Mouse (Mus musculus) granulocyte monocyte progenitor cell, adult 5-6 weeks (primary cell): ENCODE data around the gene Zfp326. TPM values are rescaled to one million over a fixed set of nuclear protein-coding genes. Genes with fewer than 3 reads are reported as not detected.

ENCODE experiments used
- ATAC-seq: replicated peaks from 2 replicates; pipeline ENCODE4 v1.8.0; 2016; ENCODE audit warnings: mild to moderate bottlenecking, moderate TSS enrichment, inconsistent platforms; ENCODE audit not compliant: poor library complexity, severe bottlenecking
- total RNA-seq, 2 experiments: library from RNA; stranded (forward) in 1 of 2; stranded (reverse) in 1 of 2; fragments of 200-712, 200-1000 nt in 1 of 2; fragments of >200 nt in 1 of 2; fragmentation: Nextera tagmentation in 1 of 2; gene quantifications; 2 replicates each; pipeline ENCODE4 v1.2.3; 2014 to 2017

The Zfp326 gene
- 33.5 and 33.9 TPM in 2 replicates for total RNA-seq (2014; fragmentation: Nextera tagmentation)
- 48.7 and 49.1 TPM in 2 replicates for total RNA-seq (2017)

GRCm38 (mm10) chr5:105876068-105876924 is at the start of gene Zfp326:
Gene Zfp326, plus strand, starts transcription at chr5:105876565.
- ATAC-seq: peak; percentile 85

- no peak for ATAC-seq
Observed at GRCm38 (mm10) chr5:105826916-105827510, 49.4 kb upstream of the Zfp326 start.

DNA sequence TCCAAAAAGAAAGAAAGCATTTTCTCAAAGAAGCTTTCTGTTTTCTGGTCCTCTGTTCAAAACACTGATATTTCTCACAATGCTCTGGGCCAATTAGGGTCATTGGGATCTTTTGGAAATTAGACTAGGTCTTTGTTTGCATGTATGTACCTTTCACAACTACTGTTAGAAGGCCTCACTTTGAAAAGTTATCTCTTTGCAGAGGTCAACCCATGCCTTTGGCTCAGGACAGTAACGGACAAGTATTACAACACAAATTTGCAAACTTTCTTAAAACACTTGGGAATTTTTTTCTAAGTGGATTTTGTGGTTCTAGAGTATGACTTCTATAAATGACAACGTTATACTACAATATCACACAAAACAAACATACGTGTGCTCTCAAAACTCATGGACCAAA is 48.3 kb upstream of the Zfp326 start:
- ATAC-seq: no peak

GRCm38 (mm10) chr5:105829008-105829586 is 47.3 kb upstream of the Zfp326 start:
- no peak for ATAC-seq

DNA sequence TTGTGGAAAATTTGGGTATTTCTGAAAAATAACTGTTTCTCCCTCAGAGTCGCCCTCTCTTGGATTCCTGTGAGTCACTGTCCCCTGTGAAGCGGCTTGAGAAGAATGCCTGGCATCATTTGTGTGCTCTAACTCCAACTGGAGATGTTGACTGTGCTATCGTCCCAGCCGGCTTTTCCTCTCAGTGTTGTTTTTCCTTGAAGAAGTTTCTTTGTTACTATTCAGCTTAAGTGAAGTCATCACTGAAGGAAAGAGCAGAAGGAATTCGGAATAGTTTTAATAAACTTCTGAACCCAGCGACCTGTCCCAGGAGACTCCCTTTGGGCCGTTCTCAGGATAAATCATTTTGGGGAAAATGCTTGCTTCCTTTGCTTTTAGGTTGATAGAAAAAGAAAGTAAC is 44.2 kb upstream of the Zfp326 start:
- ATAC-seq: no peak

DNA sequence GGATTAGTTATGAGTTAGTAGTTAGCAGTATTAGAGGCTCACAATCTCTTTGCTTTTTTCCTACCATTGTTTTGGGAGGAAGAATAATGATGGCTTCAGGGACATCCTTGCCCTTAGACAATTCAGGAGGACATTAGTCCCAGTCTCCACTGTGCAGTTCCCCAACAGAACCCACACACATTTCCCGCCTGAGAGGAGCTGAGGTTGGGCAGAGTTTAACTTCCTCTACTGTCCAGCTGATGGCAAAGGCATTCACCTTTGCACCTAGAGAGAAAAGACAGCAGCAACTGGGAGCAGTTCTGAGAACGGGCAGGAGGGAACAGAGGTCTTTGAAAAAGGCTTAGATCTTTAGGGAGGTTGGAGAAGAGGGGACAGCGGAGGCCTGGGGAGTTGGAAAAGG is 42.4 kb upstream of the Zfp326 start:
- peak; percentile 43 for ATAC-seq

GRCm38 (mm10) chr5:105836006-105836405 is 40.4 kb upstream of the Zfp326 start:
- ATAC-seq: no peak

GRCm38 (mm10) chr5:105839740-105840310 is 36.5 kb upstream of the Zfp326 start:
- no peak for ATAC-seq

DNA sequence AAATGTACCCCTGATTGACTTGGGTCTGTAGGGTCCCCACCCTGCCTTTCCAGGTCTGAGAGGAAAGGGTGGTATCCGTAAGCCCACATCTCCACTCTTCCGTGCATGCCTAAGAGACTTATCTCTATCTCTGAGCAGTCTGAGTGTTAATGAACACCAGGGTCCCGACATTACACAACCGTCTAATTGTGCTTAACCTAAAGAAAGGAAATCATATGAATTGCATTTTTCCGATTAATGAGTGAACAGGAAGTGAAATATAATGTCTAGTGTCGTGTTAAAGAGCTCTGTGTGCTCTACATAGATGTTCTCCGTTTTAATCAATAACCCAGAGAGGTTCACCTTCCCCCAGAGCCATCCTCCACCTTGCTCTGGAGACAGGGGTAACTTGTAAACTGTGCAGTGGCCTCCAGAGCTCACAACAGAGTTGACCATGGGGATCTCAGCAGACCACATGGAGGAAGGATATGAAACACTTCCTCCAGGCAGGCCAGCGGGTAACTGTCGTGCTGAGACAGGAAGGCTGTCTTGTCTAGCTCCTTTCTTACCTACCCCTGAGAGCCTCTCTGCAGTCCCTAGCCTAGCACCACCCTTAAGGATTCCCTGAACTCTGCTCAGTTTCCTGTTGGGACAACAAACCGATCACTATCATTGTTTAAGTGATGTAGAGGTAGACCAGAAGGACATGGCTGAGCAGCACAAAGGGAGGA is 32.2 kb upstream of the Zfp326 start:
- ATAC-seq: peak; percentile 92

- no peak for ATAC-seq
Observed at GRCm38 (mm10) chr5:105845041-105845440, 31.3 kb upstream of the Zfp326 start.

- ATAC-seq: no peak
Observed at GRCm38 (mm10) chr5:105847726-105848125, 28.6 kb upstream of the Zfp326 start.

GRCm38 (mm10) chr5:105849222-105849621 is 27.1 kb upstream of the Zfp326 start:
- ATAC-seq: peak; percentile 57

GRCm38 (mm10) chr5:105849643-105850042 is 26.7 kb upstream of the Zfp326 start:
- peak; percentile 68 for ATAC-seq

DNA sequence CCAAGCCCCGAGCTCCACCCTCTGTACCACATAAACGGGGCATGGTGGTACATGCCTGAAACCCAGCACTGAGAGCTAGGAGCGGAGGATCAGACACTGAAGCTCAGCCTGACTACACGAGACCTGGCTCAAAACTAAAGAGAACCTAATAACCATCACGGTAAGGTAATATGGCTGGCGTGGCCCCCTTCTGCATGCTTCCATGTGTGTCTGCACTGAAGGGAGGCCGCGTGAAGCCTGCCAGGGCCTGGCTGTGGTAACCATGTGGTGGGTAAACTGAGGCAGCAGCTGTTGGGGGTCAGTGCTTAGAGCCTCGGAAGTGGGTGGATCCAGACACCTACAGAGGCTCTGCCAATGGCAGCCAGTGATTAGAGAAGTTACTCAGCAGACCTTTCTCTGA is 23.1 kb upstream of the Zfp326 start:
- no peak for ATAC-seq

GRCm38 (mm10) chr5:105857486-105857885 is 18.9 kb upstream of the Zfp326 start:
- no peak for ATAC-seq

- no peak for ATAC-seq
Observed at GRCm38 (mm10) chr5:105858754-105859694, 17.3 kb upstream of the Zfp326 start.

DNA sequence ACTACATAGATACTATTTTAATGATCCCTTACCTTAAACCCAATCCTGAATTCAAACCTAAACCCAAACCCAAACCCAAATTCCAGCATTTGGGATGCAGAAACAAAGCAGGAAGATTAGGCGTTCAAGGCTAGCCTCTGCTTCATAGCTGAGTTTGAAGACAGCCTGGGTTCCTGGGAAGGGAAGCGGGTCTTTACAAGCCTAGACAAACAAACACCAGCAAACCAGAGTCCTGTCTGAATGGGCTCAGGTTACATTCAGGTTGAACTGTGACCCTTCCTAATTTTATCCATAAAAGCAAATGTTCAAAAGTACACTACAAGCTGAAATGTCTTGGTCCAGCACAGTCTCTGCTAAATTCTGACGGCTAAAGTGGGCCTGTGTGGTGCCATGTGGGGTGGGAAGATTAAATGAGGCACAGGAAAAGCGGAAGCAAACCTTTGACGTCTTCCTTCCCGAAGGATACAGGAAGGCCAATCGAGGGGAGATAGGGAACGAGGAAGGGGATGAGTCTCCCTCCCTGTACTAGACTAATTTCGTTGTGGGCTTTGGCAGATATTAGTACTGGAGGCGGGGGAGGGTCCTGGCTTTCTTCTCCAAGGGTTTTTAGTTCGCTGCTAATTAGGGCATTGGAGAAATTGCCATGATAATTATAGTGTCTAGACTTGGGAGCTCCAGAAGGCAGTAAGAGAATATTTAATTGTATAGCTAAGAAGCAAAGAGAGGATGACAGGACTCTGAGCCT is 16.5 kb upstream of the Zfp326 start:
- ATAC-seq: no peak

DNA sequence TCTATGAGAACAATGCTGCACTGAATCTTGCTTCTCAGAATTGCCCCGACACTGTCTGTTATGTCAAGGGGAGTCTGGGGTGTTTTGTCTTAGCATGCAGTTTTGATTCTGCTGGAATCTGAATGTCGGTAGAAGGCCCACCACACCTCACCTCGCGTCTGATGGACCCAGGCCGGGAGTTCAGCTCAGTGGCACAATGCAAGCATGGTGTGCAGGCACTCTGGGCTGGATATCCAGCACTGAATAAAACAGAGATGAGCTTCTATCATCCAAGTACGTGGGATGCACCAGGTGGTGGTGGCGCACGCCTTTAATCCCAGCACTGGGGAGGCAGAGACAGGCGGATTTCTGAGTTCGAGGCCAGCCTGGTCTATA is 15.9 kb upstream of the Zfp326 start:
- ATAC-seq: no peak

DNA sequence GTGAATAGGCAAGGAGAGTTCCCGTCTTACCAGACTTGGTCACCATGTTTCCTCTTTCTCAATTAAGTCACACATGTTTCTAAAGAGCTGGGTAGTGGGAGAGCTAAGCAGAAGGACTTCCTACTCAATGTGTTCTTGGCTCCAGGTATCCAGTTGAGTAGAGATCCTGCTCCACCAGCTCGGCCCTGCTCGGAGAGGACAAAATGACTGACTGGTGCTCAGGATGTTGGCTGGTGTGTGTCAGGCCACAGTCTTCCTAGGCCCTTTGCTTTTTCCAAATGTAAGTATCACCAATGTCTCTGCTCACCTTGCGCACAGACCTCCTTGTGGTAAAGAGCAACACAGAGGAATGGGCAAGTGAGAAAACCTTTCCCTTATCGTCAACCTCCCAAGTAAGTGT is 14.7 kb upstream of the Zfp326 start:
- ATAC-seq: no peak
